Mouse (Mus musculus) limb, embryonic 11.5 days (tissue): Measurements from ENCODE around the gene Agpat4. TPM values are rescaled to one million over a fixed set of nuclear protein-coding genes. Genes with fewer than 3 reads are reported as not detected.
"Not testable (repeated sequence)": the region's sequence is repeated elsewhere in the genome, so short reads cannot be mapped to it uniquely, and the experiment has no call there.

Experiments used
- ATAC-seq: fragments of 200-750 bp; cut with Nextera tagmentation; 2 replicates; pipeline ENCODE4 v1.8.0; 2017; ENCODE audit warnings: low read depth; ENCODE audit not compliant: insufficient number of reproducible peaks, low FRiP score, low TSS enrichment
- DNase-seq: peaks from one replicate; pipeline ENCODE4 v3.0.0-alpha.2; 2015; ENCODE audit warnings: low spot score
- H3K27ac ChIP-seq: fragments of 300-500 bp; sonication (generic); replicated peaks from 2 replicates; pipeline ENCODE4 v1.5.1; 2014; ENCODE audit warnings: low read depth, mild to moderate bottlenecking, low read length
- H3K27me3 ChIP-seq: fragments of 300-500 bp; sonication (generic); 2 replicates; pipeline ENCODE4 v1.6.1; 2014; ENCODE audit warnings: mild to moderate bottlenecking, low read length, mixed read lengths; ENCODE audit not compliant: control insufficient read depth, insufficient read depth
- H3K36me3 ChIP-seq: fragments of 300-500 bp; sonication (generic); 2 replicates; pipeline ENCODE4 v1.6.1; 2014; ENCODE audit warnings: mild to moderate bottlenecking, low read length, moderate library complexity, mixed read lengths; ENCODE audit not compliant: control insufficient read depth, insufficient read depth
- H3K4me1 ChIP-seq: fragments of 300-500 bp; sonication (generic); 2 replicates; pipeline ENCODE4 v1.6.1; 2014; ENCODE audit warnings: low read length, mixed read lengths; ENCODE audit not compliant: control insufficient read depth, insufficient read depth
- H3K4me2 ChIP-seq: fragments of 300-500 bp; sonication (generic); 2 replicates; pipeline ENCODE4 v1.6.1; 2014; ENCODE audit warnings: low read depth, mild to moderate bottlenecking, moderate library complexity; ENCODE audit not compliant: severe bottlenecking
- H3K4me3 ChIP-seq: fragments of 300-500 bp; sonication (generic); 2 replicates; pipeline ENCODE4 v1.5.1; 2014; ENCODE audit warnings: low read depth, low read length
- H3K9ac ChIP-seq: fragments of 300-500 bp; sonication (generic); 2 replicates; pipeline ENCODE4 v1.6.1; 2014; ENCODE audit warnings: mild to moderate bottlenecking, low read length
- H3K9me3 ChIP-seq: fragments of 300-500 bp; sonication (generic); 2 replicates; pipeline ENCODE4 v1.6.1; 2016; ENCODE audit warnings: low read length; ENCODE audit not compliant: control insufficient read depth
- WGBS: fragments of 180-500 bp; shearing (Covaris S2); extraction: QIAGEN DNeasy Blood & Tissue Kit; methylation state at CpG from one replicate; pipeline ENCODE4 v1.1.7; 2014; 5-methylcytosine and 5-hydroxymethylcytosine counted together
- polyA plus RNA-seq: library from polyadenylated mRNA; unstranded; fragments of >200 nt; fragmentation: Nextera tagmentation; extraction: Ambion mirVana; gene quantifications from 2 replicates; pipeline ENCODE4 v1.2.1, GENCODE M21; 2014

The Agpat4 gene
- polyA plus RNA-seq, 1 experiment from 2014 or later, result 25.5 TPM

GRCm38 (mm10) chr17:12213430-12213829 is 94.9 kb downstream of the Agpat4 start:
- peaks cover 11% of the 10 kb centered on the region; the same call in 1 of the 2 replicates for H3K36me3 ChIP-seq
- 92% methylated on average over 8 of the region's 8 CpGs for WGBS
- no peak for ATAC-seq

GRCm38 (mm10) chr17:12216224-12216623 is 97.7 kb downstream of the Agpat4 start:
- WGBS, result 83% methylated on average over 6 of the region's 6 CpGs
- no peak overlapping the region for H3K4me2 ChIP-seq
- H3K27me3 ChIP-seq, result no peaks in the 10 kb centered on the region
- no peaks in the 10 kb centered on the region for H3K4me1 ChIP-seq
- ATAC-seq, result no peak
- DNase-seq, result no peak
- H3K4me3 ChIP-seq, result no peak overlapping the region
- no peak overlapping the region for H3K9ac ChIP-seq
- H3K36me3 ChIP-seq, result peaks cover 11% of the 10 kb centered on the region; the same call in 1 of the 2 replicates
- no peak overlapping the region for H3K27ac ChIP-seq
- H3K9me3 ChIP-seq, result no peaks in the 10 kb centered on the region

More at GRCm38 (mm10) chr17:12213430-12213829, 94.9 kb downstream of the Agpat4 start:
- Histone ChIP-seq H3K4me3 (no peak overlapping the region), H3K9ac (no peak overlapping the region), H3K9me3 (no peaks in the 10 kb centered on the region), H3K27ac (no peak overlapping the region), H3K27me3 (no peaks in the 10 kb centered on the region), H3K4me1 (no peaks in the 10 kb centered on the region), H3K4me2 (no peak overlapping the region)
- no peak for DNase-seq

GRCm38 (mm10) chr17:12221926-12222325 is 103.4 kb downstream of the Agpat4 start:
- DNase-seq (no peak), ATAC-seq (no peak)
- Histone ChIP-seq H3K27ac (no peak overlapping the region), H3K4me2 (no peak overlapping the region), H3K4me3 (no peak overlapping the region), H3K36me3 (peaks cover 2% of the 10 kb centered on the region; the same call in 1 of the 2 replicates), H3K9me3 (no peaks in the 10 kb centered on the region), H3K9ac (no peak overlapping the region), H3K4me1 (no peaks in the 10 kb centered on the region), H3K27me3 (no peaks in the 10 kb centered on the region)
- 43% methylated on average over 6 of the region's 6 CpGs for WGBS

GRCm38 (mm10) chr17:12223682-12224081 is 105.2 kb downstream of the Agpat4 start:
- ATAC-seq (no peak), DNase-seq (no peak)
- Histone ChIP-seq H3K36me3 (no peaks in the 10 kb centered on the region; the same call in 1 of the 2 replicates), H3K9me3 (no peaks in the 10 kb centered on the region), H3K27ac (no peak overlapping the region), H3K27me3 (no peaks in the 10 kb centered on the region), H3K4me3 (no peak overlapping the region), H3K4me2 (no peak overlapping the region), H3K4me1 (no peaks in the 10 kb centered on the region), H3K9ac (no peak overlapping the region)
- 67% methylated on average over 5 of the region's 5 CpGs for WGBS

GRCm38 (mm10) chr17:12224145-12224544 is 105.6 kb downstream of the Agpat4 start:
- no peak for DNase-seq
- Histone ChIP-seq H3K27ac (no peak overlapping the region), H3K4me2 (no peak overlapping the region), H3K9ac (no peak overlapping the region), H3K36me3 (no peaks in the 10 kb centered on the region; the same call in 1 of the 2 replicates), H3K27me3 (no peaks in the 10 kb centered on the region), H3K4me3 (no peak overlapping the region), H3K9me3 (no peaks in the 10 kb centered on the region), H3K4me1 (no peaks in the 10 kb centered on the region)
- 88% methylated on average over 8 of the region's 9 CpGs for WGBS
- ATAC-seq, result no peak

- not testable (repeated sequence) for H3K9ac ChIP-seq, DNase-seq, H3K4me1 ChIP-seq, ATAC-seq, H3K36me3 ChIP-seq, H3K4me2 ChIP-seq, H3K9me3 ChIP-seq, H3K27ac ChIP-seq, H3K27me3 ChIP-seq, H3K4me3 ChIP-seq
- WGBS, result 90% methylated on average over 5 of the region's 7 CpGs
Observed at GRCm38 (mm10) chr17:12224551-12224950, 106.0 kb downstream of the Agpat4 start.

GRCm38 (mm10) chr17:12225227-12225626 is 106.7 kb downstream of the Agpat4 start:
- H3K4me1 ChIP-seq, result no peaks in the 10 kb centered on the region
- no peaks in the 10 kb centered on the region for H3K27me3 ChIP-seq
- no peaks in the 10 kb centered on the region for H3K9me3 ChIP-seq
- DNase-seq (no peak), ATAC-seq (no peak)
- 58% methylated on average over 1 of the region's 1 CpGs for WGBS
- no peak overlapping the region for H3K4me3 ChIP-seq
- H3K36me3 ChIP-seq, result no peaks in the 10 kb centered on the region; the same call in 1 of the 2 replicates
- H3K27ac ChIP-seq, result no peak overlapping the region
- H3K9ac ChIP-seq, result no peak overlapping the region
- no peak overlapping the region for H3K4me2 ChIP-seq

- Histone ChIP-seq H3K9ac (no peak overlapping the region), H3K4me2 (no peak overlapping the region), H3K27me3 (no peaks in the 10 kb centered on the region), H3K4me1 (no peaks in the 10 kb centered on the region), H3K27ac (no peak overlapping the region), H3K4me3 (no peak overlapping the region), H3K9me3 (no peaks in the 10 kb centered on the region), H3K36me3 (peaks cover 2% of the 10 kb centered on the region; the same call in 1 of the 2 replicates)
- DNase-seq, result peak; percentile 78
- WGBS, result 41% methylated on average over 12 of the region's 12 CpGs
- 0 out of 2 replicates have a peak, but pooled peaks have one; percentile 24 for ATAC-seq
Observed at GRCm38 (mm10) chr17:12226551-12226950, 108.0 kb downstream of the Agpat4 start.

GRCm38 (mm10) chr17:12228001-12228400 is 109.5 kb downstream of the Agpat4 start:
- H3K4me1 ChIP-seq, result no peaks in the 10 kb centered on the region
- H3K27ac ChIP-seq, result no peak overlapping the region
- DNase-seq (no peak), ATAC-seq (no peak)
- no peaks in the 10 kb centered on the region for H3K27me3 ChIP-seq
- H3K9me3 ChIP-seq, result no peaks in the 10 kb centered on the region
- no peak overlapping the region for H3K4me3 ChIP-seq
- H3K9ac ChIP-seq, result no peak overlapping the region
- peaks cover 2% of the 10 kb centered on the region; the same call in 1 of the 2 replicates for H3K36me3 ChIP-seq
- no peak overlapping the region for H3K4me2 ChIP-seq
- WGBS, result 92% methylated on average over 10 of the region's 10 CpGs
